Comparison of ENCODE assay signal across 21 mouse cellular contexts in the genomic region with DNA sequence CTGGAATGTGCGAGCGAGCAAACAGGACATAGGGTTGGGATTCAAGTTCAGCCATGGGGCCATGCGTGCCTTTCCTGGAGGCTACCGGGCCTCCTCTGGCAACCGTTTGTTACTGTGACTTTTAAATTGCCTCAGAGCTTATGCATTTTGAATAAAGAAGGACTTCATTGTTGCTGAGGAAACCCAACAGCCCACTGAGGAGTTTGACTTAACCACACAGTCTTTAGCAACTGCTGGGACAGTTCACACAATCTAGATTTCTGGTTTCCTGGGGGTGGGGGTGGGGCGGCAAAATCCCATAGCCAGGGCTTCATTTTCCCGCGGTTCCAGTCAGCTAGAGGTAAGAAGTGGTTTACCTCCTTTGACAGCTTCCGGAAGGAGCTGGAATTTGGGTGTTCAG. TPM values are rescaled to one million over a fixed set of nuclear protein-coding genes. Genes with fewer than 3 reads are reported as not detected.
"Had no signal": no experiment of that assay in that cellular context is flagged by ENCODE, and none has a peak within 500 bp of the region (broad histone marks: within the 10 kb centered on the region; RNA-seq: fewer than 3 reads in every experiment).

No protein-coding gene starts in this region.

- H3K27me3 ChIP-seq: lung, embryonic 15.5 days; midbrain, embryonic 13.5 days; neural tube, embryonic 13.5 days; neural tube, embryonic 15.5 days had no signal

- H3K4me3 ChIP-seq: lung, embryonic 15.5 days; midbrain, embryonic 13.5 days; myocyte; neural tube, embryonic 13.5 days; neural tube, embryonic 15.5 days had no signal

- H3K9ac ChIP-seq: liver, postnatal 0 days; lung, embryonic 15.5 days; midbrain, embryonic 13.5 days; neural tube, embryonic 13.5 days; neural tube, embryonic 15.5 days had no signal

- H3K9me3 ChIP-seq: lung, embryonic 15.5 days; midbrain, embryonic 13.5 days; neural tube, embryonic 13.5 days; neural tube, embryonic 15.5 days had no signal

- H3K4me2 ChIP-seq: lung, embryonic 15.5 days; midbrain, embryonic 11.5 days; midbrain, embryonic 13.5 days; neural tube, embryonic 13.5 days; neural tube, embryonic 15.5 days had no signal

- H3K36me3 ChIP-seq: lung, embryonic 15.5 days had no signal

- H3K27ac ChIP-seq: lung, embryonic 15.5 days; macrophage; midbrain, embryonic 13.5 days; neural tube, embryonic 15.5 days had no signal

- ATAC-seq: liver, postnatal 0 days; lung, postnatal 0 days; midbrain, embryonic 13.5 days had no signal

- DNase-seq: liver, postnatal 0 days; lung, adult 2 months; lung, postnatal 14 days; lung, postnatal 36 days; retina, postnatal 1 day; right cerebral cortex, adult 18-20 months; right cerebral cortex, postnatal 25 days; right cerebral cortex, postnatal 4 days; spleen, adult 18-20 months; thymus, adult 18-20 months; thymus, postnatal 14 days; thymus, postnatal 36 days had no signal

RNA-seq across cellular contexts. Expression of a gene that starts 23.9 kb away (rescaled TPM):
- total RNA-seq: megakaryocyte-erythroid progenitor cell, adult 5-6 weeks had no signal
